Mouse (Mus musculus) embryo, embryonic 10.5 days (tissue): ENCODE data around the gene Slc35d1.

Experiments
- DNase-seq: peaks from one replicate; pipeline ENCODE4 v3.0.0-alpha.2; 2015; ENCODE audit warnings: low spot score

Slc35d1 gene

GRCm38 (mm10) chr4:103214925-103215820 is at the start of gene Slc35d1:
Slc35d1 (minus strand) TSS chr4:103215164.
- DNase-seq, result peak; percentile 85

- peak; percentile 60 for DNase-seq
Observed at GRCm38 (mm10) chr4:103263812-103264396, 48.9 kb upstream of the Slc35d1 start.

- no peak for DNase-seq
Observed at GRCm38 (mm10) chr4:103263378-103263777, 48.4 kb upstream of the Slc35d1 start.

GRCm38 (mm10) chr4:103258817-103259216 is 43.9 kb upstream of the Slc35d1 start:
- no peak for DNase-seq

GRCm38 (mm10) chr4:103253846-103254245 is 38.9 kb upstream of the Slc35d1 start:
- no peak for DNase-seq

- DNase-seq, result no peak
Observed at GRCm38 (mm10) chr4:103249436-103250085, 34.6 kb upstream of the Slc35d1 start.

- DNase-seq, result no peak
Observed at GRCm38 (mm10) chr4:103247813-103248212, 32.8 kb upstream of the Slc35d1 start.

GRCm38 (mm10) chr4:103247249-103247648 is 32.3 kb upstream of the Slc35d1 start:
- no peak for DNase-seq

GRCm38 (mm10) chr4:103232156-103232555 is 17.2 kb upstream of the Slc35d1 start:
- DNase-seq, result no peak

GRCm38 (mm10) chr4:103222854-103223253 is 7.9 kb upstream of the Slc35d1 start:
- DNase-seq, result no peak

GRCm38 (mm10) chr4:103221789-103222188 is 6.8 kb upstream of the Slc35d1 start:
- no peak for DNase-seq

- peak; percentile 19 for DNase-seq
Observed at GRCm38 (mm10) chr4:103219011-103219410, 4.0 kb upstream of the Slc35d1 start.

GRCm38 (mm10) chr4:103216046-103216445 is 1.1 kb upstream of the Slc35d1 start:
- no peak for DNase-seq

GRCm38 (mm10) chr4:103214498-103214924 is 453 bp downstream of the Slc35d1 start:
- peak; percentile 68 for DNase-seq

GRCm38 (mm10) chr4:103213859-103214497 is 986 bp downstream of the Slc35d1 start:
- DNase-seq, result peak; percentile 50

GRCm38 (mm10) chr4:103208553-103208952 is 6.4 kb downstream of the Slc35d1 start:
- no peak for DNase-seq

- no peak for DNase-seq
Observed at GRCm38 (mm10) chr4:103203646-103204045, 11.3 kb downstream of the Slc35d1 start.

GRCm38 (mm10) chr4:103200046-103200445 is 14.9 kb downstream of the Slc35d1 start:
- DNase-seq, result no peak

- no peak for DNase-seq
Observed at GRCm38 (mm10) chr4:103199086-103199485, 15.9 kb downstream of the Slc35d1 start.

GRCm38 (mm10) chr4:103197401-103197800 is 17.6 kb downstream of the Slc35d1 start:
- no peak for DNase-seq

GRCm38 (mm10) chr4:103192421-103192820 is 22.5 kb downstream of the Slc35d1 start:
- DNase-seq, result no peak
